Mouse (Mus musculus) kidney, postnatal 0 days (tissue): ENCODE measurements around the gene Shank2. TPM values are rescaled to one million over a fixed set of nuclear protein-coding genes. Genes with fewer than 3 reads are reported as not detected.

Source experiments
- ATAC-seq: fragments of 200-750 bp; cut with Nextera tagmentation; replicated peaks from 2 replicates; pipeline ENCODE4 v1.8.0; 2017; ENCODE audit warnings: low read depth, moderate number of reproducible peaks, moderate TSS enrichment, moderate library complexity; ENCODE audit not compliant: low FRiP score
- DNase-seq: peaks from one replicate; pipeline ENCODE4 v3.0.0-alpha.2; 2016; ENCODE audit warnings: low spot score
- H3K27ac ChIP-seq: fragments of 300-500 bp; sonication (generic); 2 replicates; pipeline ENCODE4 v1.5.1; 2014; ENCODE audit warnings: mild to moderate bottlenecking
- H3K27me3 ChIP-seq: fragments of 300-500 bp; sonication (generic); 2 replicates; pipeline ENCODE4 v1.6.1; 2014; ENCODE audit warnings: low read length, mixed read lengths; ENCODE audit not compliant: insufficient read depth
- H3K36me3 ChIP-seq: fragments of 300-500 bp; sonication (generic); 2 replicates; pipeline ENCODE4 v1.6.1; 2014; ENCODE audit warnings: low read length, mixed read lengths; ENCODE audit not compliant: insufficient read depth
- H3K4me1 ChIP-seq: fragments of 300-500 bp; sonication (generic); replicated peaks from 2 replicates; pipeline ENCODE4 v1.6.1; 2014; ENCODE audit warnings: antibody characterized with exemption, low read length, mixed read lengths; ENCODE audit not compliant: insufficient read depth
- H3K4me2 ChIP-seq: fragments of 300-500 bp; sonication (generic); 2 replicates; pipeline ENCODE4 v1.6.1; 2014; ENCODE audit warnings: mild to moderate bottlenecking, low read length, moderate library complexity, mixed read lengths
- H3K4me3 ChIP-seq: fragments of 300-500 bp; sonication (generic); replicated peaks from 2 replicates; pipeline ENCODE4 v1.5.1; 2014; ENCODE audit warnings: low read depth, low read length
- H3K9ac ChIP-seq: fragments of 300-500 bp; sonication (generic); 2 replicates; pipeline ENCODE4 v1.6.1; 2014; ENCODE audit warnings: low read depth, low read length
- H3K9me3 ChIP-seq: fragments of 300-500 bp; sonication (generic); replicated peaks from 2 replicates; pipeline ENCODE4 v1.6.1; 2016; ENCODE audit warnings: low read length, inconsistent platforms, mixed read lengths
- CTCF ChIP-seq: IDR thresholded peaks from 2 replicates; pipeline ENCODE4 v1.5.1; 2016; ENCODE audit warnings: antibody characterized with exemption, low read depth, mild to moderate bottlenecking, moderate library complexity
- WGBS: fragments of 180-500 bp; shearing (Covaris S2); extraction: QIAGEN DNeasy Blood & Tissue Kit; methylation state at CpG from one replicate; pipeline ENCODE4 v1.1.7; 2014; 5-methylcytosine and 5-hydroxymethylcytosine counted together
- polyA plus RNA-seq: library from polyadenylated mRNA; unstranded; fragments of >200 nt; fragmentation: Nextera tagmentation; extraction: Ambion mirVana; gene quantifications from 2 replicates; pipeline ENCODE4 v1.2.1, GENCODE M21; 2015

Gene Shank2
- polyA plus RNA-seq, 1 experiment from 2014 or later = 2.6 TPM

- TF ChIP-seq CTCF = no peak
- DNase-seq (no peak), ATAC-seq (no peak)
- Histone ChIP-seq H3K4me2 (no peak overlapping the region), H3K27ac (no peak overlapping the region), H3K27me3 (no peaks in the 10 kb centered on the region), H3K36me3 (no peaks in the 10 kb centered on the region), H3K4me1 (no peaks in the 10 kb centered on the region), H3K4me3 (no peak overlapping the region), H3K9ac (no peak overlapping the region), H3K9me3 (no peaks in the 10 kb centered on the region)
- WGBS = 81% methylated on average over 22 of the region's 22 CpGs
Observed at GRCm38 (mm10) chr7:144132699-144133387, 131.1 kb downstream of the Shank2 start.

- DNase-seq = no peak
- no peak overlapping the region for H3K4me3 ChIP-seq
- no peak for ATAC-seq
- H3K4me2 ChIP-seq = no peak overlapping the region
- H3K9me3 ChIP-seq = no peaks in the 10 kb centered on the region
- H3K27ac ChIP-seq = no peak overlapping the region
- no peaks in the 10 kb centered on the region for H3K27me3 ChIP-seq
- H3K4me1 ChIP-seq = no peaks in the 10 kb centered on the region
- no peak overlapping the region for H3K9ac ChIP-seq
- no peak for TF ChIP-seq CTCF
- 69% methylated on average over 9 of the region's 9 CpGs for WGBS
- H3K36me3 ChIP-seq = no peaks in the 10 kb centered on the region
Observed at GRCm38 (mm10) chr7:144133388-144133998, 131.8 kb downstream of the Shank2 start.

GRCm38 (mm10) chr7:144134699-144135098 lies 133.0 kb downstream of the Shank2 start:
- DNase-seq (no peak), ATAC-seq (no peak)
- WGBS = 76% methylated on average over 11 of the region's 11 CpGs
- Histone ChIP-seq H3K27me3 (no peaks in the 10 kb centered on the region), H3K4me2 (no peak overlapping the region), H3K4me3 (no peak overlapping the region), H3K4me1 (no peaks in the 10 kb centered on the region), H3K9ac (no peak overlapping the region), H3K36me3 (no peaks in the 10 kb centered on the region), H3K27ac (no peak overlapping the region), H3K9me3 (no peaks in the 10 kb centered on the region)
- no peak for TF ChIP-seq CTCF

DNA sequence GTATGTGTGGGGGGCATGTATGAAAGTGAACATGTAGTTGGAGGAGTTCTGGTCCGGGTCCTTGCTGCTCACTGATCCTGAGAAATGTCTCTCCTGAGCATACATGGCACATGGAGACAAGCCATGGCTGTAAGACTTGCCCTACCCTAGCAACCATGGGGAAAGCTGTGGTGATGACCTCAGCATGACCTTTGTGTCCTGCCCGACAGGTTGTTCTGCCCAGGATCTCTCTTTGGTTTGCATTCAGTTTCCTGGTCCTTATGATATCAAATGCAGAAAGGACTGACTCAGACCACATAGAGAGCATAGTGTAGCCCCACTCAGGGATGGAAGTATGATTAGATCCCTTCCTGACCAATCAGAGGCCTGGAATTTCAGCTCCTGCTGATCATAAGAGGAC lies 136.1 kb downstream of the Shank2 start:
- Histone ChIP-seq H3K4me1 (no peaks in the 10 kb centered on the region), H3K36me3 (no peaks in the 10 kb centered on the region), H3K27ac (no peak overlapping the region), H3K4me3 (no peak overlapping the region), H3K9me3 (no peaks in the 10 kb centered on the region), H3K9ac (no peak overlapping the region), H3K27me3 (no peaks in the 10 kb centered on the region), H3K4me2 (no peak overlapping the region)
- WGBS = 54% methylated on average over 2 of the region's 2 CpGs
- no peak for TF ChIP-seq CTCF
- ATAC-seq (no peak), DNase-seq (no peak)

- DNase-seq (no peak), ATAC-seq (no peak)
- Histone ChIP-seq H3K4me2 (no peak overlapping the region), H3K4me3 (no peak overlapping the region), H3K4me1 (no peaks in the 10 kb centered on the region), H3K27me3 (no peaks in the 10 kb centered on the region), H3K9me3 (no peaks in the 10 kb centered on the region), H3K36me3 (no peaks in the 10 kb centered on the region), H3K9ac (no peak overlapping the region), H3K27ac (no peak overlapping the region)
- no peak for TF ChIP-seq CTCF
- WGBS = 70% methylated on average over 2 of the region's 2 CpGs
Observed at GRCm38 (mm10) chr7:144138476-144138875, 136.7 kb downstream of the Shank2 start.

GRCm38 (mm10) chr7:144139691-144140090 lies 138.0 kb downstream of the Shank2 start:
- ATAC-seq (no peak), DNase-seq (no peak)
- TF ChIP-seq CTCF = no peak; the same call in 1 of the 2 replicates
- Histone ChIP-seq H3K27ac (no peak overlapping the region), H3K27me3 (no peaks in the 10 kb centered on the region), H3K36me3 (no peaks in the 10 kb centered on the region), H3K4me3 (no peak overlapping the region), H3K9ac (no peak overlapping the region), H3K4me2 (no peak overlapping the region), H3K9me3 (no peaks in the 10 kb centered on the region), H3K4me1 (no peaks in the 10 kb centered on the region)
- WGBS = 84% methylated on average over 2 of the region's 2 CpGs
